Mouse (Mus musculus) adrenal gland, adult 2 months (tissue): Measurements from ENCODE around the gene Bcan. TPM values are rescaled to one million over a fixed set of nuclear protein-coding genes. Genes with fewer than 3 reads are reported as not detected.

ENCODE experiments used
- DNase-seq: peaks from one replicate; pipeline ENCODE4 v3.0.0; 2021
- polyA plus RNA-seq: library from polyadenylated mRNA; depleted of rRNA; stranded (reverse); fragments of >200 nt; gene quantifications from 2 replicates; pipeline ENCODE4 v1.2.3, GENCODE M21; 2012; rRNA removed
- total RNA-seq, 2 experiments: library from RNA; stranded (reverse); gene quantifications; 2 replicates each; pipeline ENCODE4 v1.2.3; 2021

The Bcan gene
- total and polyA plus RNA-seq, 3 experiments = 52.6 to 127 (median 54.9) TPM

- DNase-seq = no peak
Observed at GRCm38 (mm10) chr3:87944838-87945600, 55.0 kb downstream of the Bcan start.

- DNase-seq = no peak
Observed at GRCm38 (mm10) chr3:87943586-87943985, 56.4 kb downstream of the Bcan start.

DNA sequence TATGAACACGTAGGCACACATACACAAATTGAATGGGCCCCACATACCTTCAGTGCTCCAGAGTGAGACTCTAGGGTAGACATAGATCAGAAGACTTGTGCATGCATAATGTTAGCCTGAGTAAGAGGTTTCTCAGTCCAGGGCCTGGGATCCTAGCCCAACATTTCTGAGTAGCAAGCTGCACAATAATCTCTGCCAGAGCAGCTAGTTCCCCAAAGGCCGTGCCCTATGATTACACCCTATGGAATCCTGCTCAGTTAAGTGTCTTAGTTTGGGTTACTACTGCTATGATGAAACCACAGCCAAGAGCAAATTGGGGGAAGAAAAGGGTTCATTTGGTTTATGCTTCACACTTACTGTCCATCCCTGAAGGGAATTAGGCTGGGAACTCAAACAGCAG lies 57.6 kb downstream of the Bcan start:
- no peak for DNase-seq

DNA sequence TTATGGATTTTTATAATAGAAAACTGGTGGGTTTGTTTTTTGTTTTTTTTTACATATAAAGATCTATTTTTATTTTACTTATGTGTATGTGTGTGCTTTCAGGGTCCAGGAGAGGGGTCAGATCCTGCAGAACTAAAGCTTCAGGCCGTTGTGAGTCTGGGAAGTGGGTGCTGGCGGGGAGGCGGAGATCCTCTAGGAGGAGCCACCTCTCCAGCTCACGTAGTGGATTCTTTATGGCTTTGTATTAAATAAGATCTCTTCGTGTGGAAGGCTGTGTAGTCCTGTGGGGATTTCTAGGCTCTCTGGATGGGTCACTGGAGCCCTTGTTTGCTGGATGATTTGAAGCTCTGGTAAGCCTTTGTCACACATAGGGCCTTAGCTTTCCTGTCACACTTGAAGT lies 59.4 kb downstream of the Bcan start:
- DNase-seq = no peak

Other genes with a start within 250 kb of the Bcan start
- 1 to 10 TPM; 4.6 to 6.3 TPM for gene Ntrk1, start 205.1 kb downstream of the Bcan start, total RNA-seq
- 8.8 and 17.4 TPM in 2 replicates for gene Ntrk1, start 205.1 kb downstream of the Bcan start, polyA plus RNA-seq
- under 1 TPM; 0.52 to 0.69 TPM for gene Insrr, start 203.3 kb downstream of the Bcan start, total RNA-seq
- gene Insrr, start 203.3 kb downstream of the Bcan start, polyA plus RNA-seq = 1.2 and 3.9 TPM in 2 replicates
- 10 to 100 TPM; 20.0 to 23.9 TPM for gene Pear1, start 175.9 kb downstream of the Bcan start, total RNA-seq
- gene Pear1, start 175.9 kb downstream of the Bcan start, polyA plus RNA-seq = 63.3 and 71.7 TPM in 2 replicates
- under 1 TPM; 0.17 to 0.31 TPM for gene Sh2d2a, start 153.5 kb downstream of the Bcan start, total RNA-seq
- 0.30 and 0.39 TPM in 2 replicates for gene Sh2d2a, start 153.5 kb downstream of the Bcan start, polyA plus RNA-seq
- 10 to 100 TPM; 48.0 to 52.0 TPM for gene Prcc, start 114.6 kb downstream of the Bcan start, total RNA-seq
- gene Prcc, start 114.6 kb downstream of the Bcan start, polyA plus RNA-seq = 28.5 and 32.5 TPM in 2 replicates
- gene Hdgf, start 93.9 kb downstream of the Bcan start, total RNA-seq = 100 to 1,000 TPM; 181 to 206 TPM
- gene Hdgf, start 93.9 kb downstream of the Bcan start, polyA plus RNA-seq = 54.3 and 64.8 TPM in 2 replicates
- gene Mrpl24, start 80.7 kb downstream of the Bcan start, total RNA-seq = 100 to 1,000 TPM; 114 to 120 TPM
- gene Mrpl24, start 80.7 kb downstream of the Bcan start, polyA plus RNA-seq = 15.1 and 18.0 TPM in 2 replicates
- 10 to 100 TPM; 16.3 to 21.4 TPM for gene Isg20l2, start 69.9 kb downstream of the Bcan start, total RNA-seq
- gene Isg20l2, start 69.9 kb downstream of the Bcan start, polyA plus RNA-seq = 9.4 and 9.7 TPM in 2 replicates
- 10 to 100 TPM; 13.1 to 16.3 TPM for gene Rrnad1, start 69.5 kb downstream of the Bcan start, total RNA-seq
- gene Rrnad1, start 69.5 kb downstream of the Bcan start, polyA plus RNA-seq = 41.5 and 44.6 TPM in 2 replicates
- under 1 TPM; 0.52 to 0.72 TPM for gene Crabp2, start 51.6 kb downstream of the Bcan start, total RNA-seq
- gene Crabp2, start 51.6 kb downstream of the Bcan start, polyA plus RNA-seq = 0.47 TPM in 1 of 2 replicates, not detected in the other
- 1 to 10 TPM; 7.0 to 9.2 TPM for gene Nes, start 29.2 kb downstream of the Bcan start, total RNA-seq
- 3.5 and 7.0 TPM in 2 replicates for gene Nes, start 29.2 kb downstream of the Bcan start, polyA plus RNA-seq
- not detected for gene Hapln2, start 27.4 kb upstream of the Bcan start, total RNA-seq
- 0.65 TPM in 1 of 2 replicates, not detected in the other for gene Hapln2, start 27.4 kb upstream of the Bcan start, polyA plus RNA-seq
- 10 to 100 TPM; 13.9 to 16.6 TPM for gene Gpatch4, start 42.9 kb upstream of the Bcan start, total RNA-seq
- 2.3 and 3.5 TPM in 2 replicates for gene Gpatch4, start 42.9 kb upstream of the Bcan start, polyA plus RNA-seq
- 100 to 1,000 TPM; 142 to 155 TPM for gene Naxe, start 58.3 kb upstream of the Bcan start, total RNA-seq
- 79.6 and 113 TPM in 2 replicates for gene Naxe, start 58.3 kb upstream of the Bcan start, polyA plus RNA-seq
- gene Ttc24, start 78.1 kb upstream of the Bcan start, total RNA-seq = not detected
- not detected in 2 replicates for gene Ttc24, start 78.1 kb upstream of the Bcan start, polyA plus RNA-seq
- 1 to 10 TPM in 1 of 2 experiments, under 1 TPM in 1; 0.69 to 1.1 TPM for gene Iqgap3, start 81.7 kb upstream of the Bcan start, total RNA-seq
- gene Iqgap3, start 81.7 kb upstream of the Bcan start, polyA plus RNA-seq = 3.0 and 3.6 TPM in 2 replicates
- gene Mef2d, start 142.1 kb upstream of the Bcan start, total RNA-seq = 100 to 1,000 TPM in 1 of 2 experiments, 10 to 100 TPM in 1; 78.4 to 114 TPM
- 173 and 185 TPM in 2 replicates for gene Mef2d, start 142.1 kb upstream of the Bcan start, polyA plus RNA-seq